Mouse (Mus musculus): Measurements from ENCODE around the gene Senp7.
A peak's percentile ranks its signal among the peaks of the same experiment; 100 is the strongest.
"Not testable (repeated sequence)": the region's sequence is repeated elsewhere in the genome, so short reads cannot be mapped to it uniquely, and the experiment has no call there.

Gene Senp7

DNA sequence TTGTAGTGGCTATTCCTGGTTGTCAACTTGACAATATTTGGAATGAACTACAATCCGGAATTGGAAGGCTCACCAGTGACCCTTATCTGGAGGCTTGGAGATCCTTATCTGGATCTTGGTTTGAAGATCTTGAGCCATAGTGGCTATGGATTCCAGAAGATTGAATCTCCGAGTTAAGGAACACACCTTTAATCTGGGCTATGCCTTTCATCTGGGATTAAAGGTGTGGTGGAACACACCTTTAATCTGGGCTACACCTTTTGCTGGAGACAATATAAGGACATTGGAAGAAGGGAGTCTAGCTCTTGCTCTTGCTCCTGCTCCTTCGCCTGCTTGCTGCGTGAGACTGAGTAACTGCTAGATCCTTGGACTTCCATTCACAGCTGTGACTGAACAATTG, at the start of gene Senp7:
Gene Senp7, plus strand, starts transcription at position 301 of the 400 bp plus-strand sequence.
- DNase-seq = not testable (repeated sequence)

GRCm38 (mm10) chr16:56006798-56007197, 41.3 kb upstream of the Senp7 start:
- no peak for DNase-seq

- DNase-seq = no peak
These were observed 39.3 kb upstream of the Senp7 start for GRCm38 (mm10) chr16:56008862-56009261.

- no peak for DNase-seq
These were observed 35.1 kb upstream of the Senp7 start for GRCm38 (mm10) chr16:56012789-56013743.

DNA sequence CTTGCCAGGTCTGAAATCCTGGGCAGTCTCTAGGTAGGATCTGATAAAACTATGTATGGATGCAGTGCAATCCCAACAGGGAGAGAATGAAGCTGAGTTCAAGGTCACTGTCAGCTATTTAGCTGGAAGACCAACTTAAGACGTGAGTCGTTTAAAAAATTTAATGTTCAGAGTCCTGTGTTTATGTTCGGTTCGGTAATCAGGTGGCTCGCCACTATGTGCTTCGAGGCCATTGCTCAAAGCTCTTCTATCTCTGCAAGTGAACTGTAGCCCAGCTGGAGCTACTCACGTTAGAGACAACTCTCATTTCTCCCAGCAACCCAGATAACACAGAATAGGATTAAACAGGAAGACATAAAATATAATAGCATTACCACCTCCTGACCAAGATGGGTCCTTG, 34.1 kb upstream of the Senp7 start:
- no peak for DNase-seq

GRCm38 (mm10) chr16:56019660-56020059, 28.5 kb upstream of the Senp7 start:
- DNase-seq = no peak

DNA sequence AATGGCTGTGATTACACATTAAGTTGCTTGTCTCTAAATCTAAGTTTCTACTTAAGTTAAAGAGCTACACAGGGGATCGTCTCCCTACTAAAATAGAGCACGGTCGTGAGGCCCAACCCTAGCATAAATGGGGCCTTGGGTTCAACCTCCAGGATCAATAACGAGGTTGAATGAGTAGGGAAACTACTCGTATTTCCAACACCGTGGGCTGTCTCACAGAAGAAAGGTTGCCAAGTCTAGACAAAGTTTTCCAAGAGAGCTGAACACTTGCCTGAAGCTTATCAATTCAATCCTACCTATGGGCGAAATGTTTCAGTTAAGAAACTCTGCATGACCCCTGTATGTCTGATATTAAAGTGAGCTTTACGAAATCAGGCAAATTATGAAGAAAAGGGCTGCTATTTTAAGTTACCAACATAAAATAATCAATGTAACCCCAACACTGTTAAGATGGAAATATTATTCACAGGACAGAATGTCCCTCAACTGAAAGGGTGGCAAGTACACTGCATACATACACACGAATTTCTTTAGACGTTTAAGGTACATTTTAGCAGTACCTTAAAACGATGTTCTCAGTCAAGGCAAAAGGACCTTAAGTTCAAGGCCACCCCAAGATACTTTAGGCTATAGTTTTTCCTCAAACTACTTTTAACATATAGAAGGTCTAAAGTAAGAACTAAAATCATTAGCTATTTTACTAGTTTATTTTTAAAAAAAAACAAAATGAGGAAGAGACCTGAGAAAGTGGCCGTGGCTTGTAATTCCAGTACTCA, 20.1 kb upstream of the Senp7 start:
- no peak for DNase-seq

- DNase-seq = peak; percentile 73 to 76
These were observed 19.2 kb upstream of the Senp7 start for GRCm38 (mm10) chr16:56028722-56029551.

DNA sequence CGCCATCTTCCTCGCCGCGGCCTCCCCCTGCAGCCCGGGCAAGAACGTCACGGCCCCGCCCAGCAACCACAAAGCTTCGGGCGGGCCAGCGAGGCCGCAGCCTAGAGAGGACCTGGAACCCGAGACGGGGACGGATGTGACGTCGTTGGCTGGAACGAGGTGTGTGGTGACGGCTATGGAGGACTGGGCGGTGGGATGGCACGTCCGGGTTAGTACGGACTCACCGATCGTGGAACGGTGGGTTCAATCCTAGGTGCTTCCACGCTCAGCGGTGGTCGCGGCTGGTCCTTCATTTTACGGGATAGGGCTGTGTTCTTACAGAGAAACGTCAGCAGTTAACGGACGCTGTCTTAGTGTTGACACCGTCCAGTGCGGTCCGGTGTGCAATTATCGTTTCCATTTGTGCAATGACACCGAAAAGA, 18.5 kb upstream of the Senp7 start, which contains the start of gene Pcnp:
Gene Pcnp, minus strand, starts transcription at position 79 of the 422 bp plus-strand sequence.
- peak; percentile 98 to 99 for DNase-seq

DNA sequence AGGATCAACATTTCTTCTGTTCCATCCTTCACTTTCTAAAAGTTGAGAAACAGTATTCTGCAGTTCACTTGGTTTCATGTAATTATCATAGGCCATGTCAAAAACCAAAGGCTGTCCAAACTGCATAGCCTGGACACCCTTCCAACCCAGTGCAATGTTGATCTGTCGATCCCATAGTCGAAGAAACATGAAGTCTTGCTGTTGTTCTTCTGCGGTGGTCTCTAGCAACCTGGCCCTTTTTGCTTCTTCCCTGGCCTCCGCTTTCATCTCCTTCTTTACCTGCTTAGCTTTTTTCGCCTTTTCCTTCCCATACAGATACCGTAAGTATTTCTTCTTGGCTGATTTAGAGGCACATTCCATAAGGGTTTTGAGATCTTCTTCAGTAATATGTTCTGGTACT, 13.6 kb upstream of the Senp7 start:
- DNase-seq = no peak

DNA sequence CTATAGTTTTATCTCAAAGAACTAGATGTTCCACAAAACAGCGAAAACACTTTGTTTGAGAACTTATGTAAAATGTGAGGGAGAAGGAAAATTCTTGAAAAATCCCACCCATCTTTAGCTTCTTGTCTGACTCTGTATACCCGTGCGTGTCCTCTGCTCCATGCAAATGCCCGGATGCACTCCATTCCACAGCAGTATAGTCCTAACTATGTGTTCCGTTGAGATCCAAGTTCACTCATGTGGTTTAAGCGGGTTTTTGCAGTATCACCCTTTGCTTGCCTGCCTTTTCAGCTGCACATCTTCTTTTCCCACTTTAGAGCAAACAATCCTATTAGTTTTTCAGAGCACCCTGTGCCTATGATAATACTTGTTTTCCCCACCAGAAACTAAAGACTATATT, 11.6 kb upstream of the Senp7 start:
- DNase-seq = no peak

GRCm38 (mm10) chr16:56037138-56038010, 10.8 kb upstream of the Senp7 start, which contains the start of gene Trmt10c:
Gene Trmt10c (minus strand): TSS chr16:56037819.
- peak; percentile 95 to 98 for DNase-seq

DNA sequence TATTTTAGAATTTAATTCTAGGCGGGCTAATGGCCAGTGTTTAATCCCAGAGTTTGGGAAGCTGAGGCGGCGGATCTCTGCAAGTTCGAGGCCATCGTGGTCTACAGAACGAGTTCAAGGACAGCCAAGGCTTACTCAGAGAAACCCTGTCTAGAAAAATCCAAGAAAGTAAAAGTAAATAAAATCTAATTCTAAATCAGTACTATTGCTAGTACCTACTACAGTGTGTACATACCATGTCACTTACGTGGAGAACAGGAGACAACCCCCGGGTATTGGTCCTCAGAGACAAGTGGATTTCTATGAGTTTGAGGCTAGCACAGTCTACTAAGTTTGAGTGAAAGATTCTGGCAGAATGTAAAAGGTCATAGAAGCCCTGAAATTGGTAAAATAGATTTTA, 10.0 kb upstream of the Senp7 start:
- DNase-seq = no peak

GRCm38 (mm10) chr16:56055911-56056310, 7.8 kb downstream of the Senp7 start:
- DNase-seq = no peak

- no peak for DNase-seq
These were observed 8.9 kb downstream of the Senp7 start for GRCm38 (mm10) chr16:56056944-56057590.

DNA sequence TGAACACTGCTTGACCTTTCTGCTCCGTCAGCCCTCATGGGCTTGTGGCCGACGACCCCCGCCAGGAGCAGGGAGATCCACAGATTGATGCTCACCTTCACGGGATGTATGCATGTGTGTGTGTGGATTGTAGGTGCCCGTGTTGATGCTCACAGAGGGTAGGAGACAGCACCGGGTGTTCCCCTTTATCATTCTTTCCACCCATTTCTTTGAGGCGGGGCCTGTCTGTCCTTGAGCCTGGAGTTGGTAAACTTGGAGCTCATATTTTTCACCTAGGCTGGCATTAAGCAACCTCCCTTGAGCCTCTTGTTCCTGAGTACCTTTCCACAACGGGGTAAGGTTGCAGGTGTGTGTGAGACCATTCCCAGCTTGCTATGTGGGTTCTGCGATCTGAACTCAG, 10.0 kb downstream of the Senp7 start:
- no peak for DNase-seq

DNA sequence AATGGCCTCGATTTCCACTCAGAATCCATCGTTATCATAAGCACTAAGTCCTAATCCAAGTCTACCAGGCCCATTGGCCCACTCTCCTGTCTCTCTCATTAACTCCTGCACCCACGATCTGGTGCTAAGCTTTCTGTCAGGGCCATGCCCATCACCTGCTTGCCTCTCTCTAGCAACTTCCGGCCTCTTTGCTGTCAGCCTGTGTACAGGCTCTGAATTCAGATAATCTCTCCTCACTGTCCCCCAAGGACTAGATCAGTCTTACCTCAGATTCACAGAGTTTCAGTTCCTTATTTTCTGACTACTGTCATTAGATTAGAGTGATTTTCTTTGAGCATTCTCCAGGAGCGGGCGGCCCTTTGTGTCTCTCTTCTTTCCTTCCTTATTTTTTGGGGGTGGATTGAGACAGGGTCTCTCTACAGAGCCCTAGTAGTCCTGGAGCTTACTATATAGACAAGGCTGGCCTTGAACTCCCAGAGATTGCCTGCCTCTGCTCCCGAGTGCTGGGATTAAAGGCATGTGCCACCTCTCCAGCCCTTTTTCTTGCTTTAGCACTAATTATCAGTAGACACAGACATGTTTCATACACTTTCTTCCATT, 14.0 kb downstream of the Senp7 start:
- no peak for DNase-seq

DNA sequence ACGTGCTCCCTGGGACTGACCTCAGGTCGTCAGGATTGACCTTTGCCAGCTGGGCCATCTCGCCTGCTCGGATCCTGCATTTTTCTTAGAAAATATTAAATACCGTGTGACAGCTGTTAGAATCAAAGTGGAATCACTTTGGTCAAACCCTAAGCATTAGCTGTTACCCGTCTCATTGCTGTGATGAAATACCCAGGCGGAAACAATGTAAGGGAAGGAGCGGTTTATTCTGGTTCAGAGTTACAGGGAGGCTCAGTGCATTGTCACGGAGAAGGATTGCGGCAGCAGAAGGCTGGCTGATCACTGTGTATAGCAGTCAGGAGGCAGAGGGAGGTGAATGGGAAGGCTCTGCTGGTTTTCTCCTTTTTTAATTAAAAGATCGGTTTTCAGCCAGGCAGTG, 14.8 kb downstream of the Senp7 start:
- no peak for DNase-seq

GRCm38 (mm10) chr16:56064334-56064990, 16.3 kb downstream of the Senp7 start:
- peak; percentile 68 to 71 for DNase-seq

- DNase-seq = no peak
These were observed 18.0 kb downstream of the Senp7 start for GRCm38 (mm10) chr16:56066113-56066512.

Measured in kidney, postnatal 36 days (tissue).